Mouse (Mus musculus): ENCODE data around the gene Zfp341.

DNA sequence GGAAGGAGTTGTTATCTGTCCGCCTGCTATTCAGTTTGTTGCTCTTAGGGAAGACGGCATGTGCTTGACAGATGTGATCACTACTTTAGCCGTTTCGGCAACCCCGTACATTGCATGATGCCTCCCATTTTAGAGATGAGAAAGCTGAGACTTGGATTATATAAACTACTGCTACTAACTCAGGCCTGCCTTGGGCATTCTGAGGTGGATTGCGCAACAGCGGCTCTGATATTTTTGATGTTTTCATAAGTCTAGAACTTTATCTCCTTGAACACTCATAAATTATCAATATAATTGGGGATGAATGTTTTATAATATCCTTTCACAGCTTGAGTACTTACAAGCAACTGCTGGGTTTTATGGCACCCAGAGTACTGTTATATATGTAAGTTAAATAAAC lies 55.6 kb downstream of the Zfp341 start:
- TF ChIP-seq CTCF (IDR thresholded peaks at IDR 0.05; ENCODE audit: extremely low read depth, insufficient read length, insufficient replicate concordance, low read depth, low read length) (no peak), POLR2A (IDR thresholded peaks at IDR 0.05; ENCODE audit: low read depth, low read length) (no peak)
